Mouse (Mus musculus) stomach, embryonic 16.5 days (tissue): Measurements from ENCODE around the gene Nectin1. TPM values are rescaled to one million over a fixed set of nuclear protein-coding genes. Genes with fewer than 3 reads are reported as not detected.

Experiments used
- ATAC-seq: fragments of 200-750 bp; cut with Nextera tagmentation; 2 replicates; pipeline ENCODE4 v1.8.0; 2017; ENCODE audit warnings: moderate number of reproducible peaks, moderate TSS enrichment; ENCODE audit not compliant: insufficient read depth, low FRiP score
- H3K27ac ChIP-seq: fragments of 300-500 bp; sonication (generic); 2 replicates; pipeline ENCODE4 v1.5.1; 2014; ENCODE audit warnings: low read length
- H3K27me3 ChIP-seq: fragments of 300-500 bp; sonication (generic); 2 replicates; pipeline ENCODE4 v1.6.1; 2014; ENCODE audit warnings: low read length, control low read depth, mixed read lengths; ENCODE audit not compliant: control insufficient read depth, insufficient read depth
- H3K36me3 ChIP-seq: fragments of 300-500 bp; sonication (generic); 2 replicates; pipeline ENCODE4 v1.6.1; 2014; ENCODE audit warnings: low read length; ENCODE audit not compliant: control insufficient read depth, insufficient read depth
- H3K4me1 ChIP-seq: fragments of 300-500 bp; sonication (generic); 2 replicates; pipeline ENCODE4 v1.6.1; 2014; ENCODE audit warnings: low read length, control low read depth, mixed read lengths; ENCODE audit not compliant: control insufficient read depth, insufficient read depth
- H3K4me2 ChIP-seq: fragments of 300-500 bp; sonication (generic); 2 replicates; pipeline ENCODE4 v1.6.1; 2014; ENCODE audit warnings: low read depth, low read length, mixed read lengths
- H3K4me3 ChIP-seq: fragments of 300-500 bp; sonication (generic); replicated peaks from 2 replicates; pipeline ENCODE4 v1.5.1; 2014; ENCODE audit warnings: mild to moderate bottlenecking, low read length
- H3K9ac ChIP-seq: fragments of 300-500 bp; sonication (generic); 2 replicates; pipeline ENCODE4 v1.6.1; 2014; ENCODE audit warnings: low read length
- H3K9me3 ChIP-seq: fragments of 300-500 bp; sonication (generic); replicated peaks from 2 replicates; pipeline ENCODE4 v1.6.1; 2016; ENCODE audit warnings: low read length, control low read depth; ENCODE audit not compliant: control insufficient read depth
- WGBS: fragments of 180-500 bp; shearing (Covaris S2); extraction: QIAGEN DNeasy Blood & Tissue Kit; methylation state at CpG from one replicate; pipeline ENCODE4 v1.1.7; 2014; 5-methylcytosine and 5-hydroxymethylcytosine counted together
- polyA plus RNA-seq: library from polyadenylated mRNA; unstranded; fragments of >200 nt; fragmentation: Nextera tagmentation; extraction: Ambion mirVana; gene quantifications from 2 replicates; pipeline ENCODE4 v1.2.1, GENCODE M21; 2015

Gene Nectin1
- polyA plus RNA-seq, 1 experiment from 2014 or later: 8.9 TPM

GRCm38 (mm10) chr9:43768779-43769178 lies 25.0 kb downstream of the Nectin1 start:
- Histone ChIP-seq H3K9me3 (no peaks in the 10 kb centered on the region; the same call in 1 of the 2 replicates), H3K4me1 (no peaks in the 10 kb centered on the region), H3K4me3 (no peak overlapping the region), H3K36me3 (no peaks in the 10 kb centered on the region), H3K4me2 (no peak overlapping the region), H3K9ac (no peak overlapping the region), H3K27ac (no peak overlapping the region), H3K27me3 (no peaks in the 10 kb centered on the region)
- WGBS: 32% methylated on average over 4 of the region's 4 CpGs
- ATAC-seq: no peak

- no peak for ATAC-seq
- 0 out of 2 replicates have a peak, but pooled peaks cover 3% of the 10 kb centered on the region for H3K4me1 ChIP-seq
- no peaks in the 10 kb centered on the region for H3K27me3 ChIP-seq
- H3K4me2 ChIP-seq: no peak overlapping the region
- no peak overlapping the region for H3K4me3 ChIP-seq
- peak overlapping the region; percentile 35; the same call in 1 of the 2 replicates for H3K27ac ChIP-seq
- no peaks in the 10 kb centered on the region for H3K36me3 ChIP-seq
- H3K9ac ChIP-seq: no peak overlapping the region
- H3K9me3 ChIP-seq: no peaks in the 10 kb centered on the region
- 80% methylated on average over 7 of the region's 7 CpGs for WGBS
Observed at GRCm38 (mm10) chr9:43769228-43769627, 25.4 kb downstream of the Nectin1 start.

- no peak for ATAC-seq
- Histone ChIP-seq H3K36me3 (no peaks in the 10 kb centered on the region), H3K4me1 (0 out of 2 replicates have a peak, but pooled peaks cover 5% of the 10 kb centered on the region), H3K4me2 (no peak overlapping the region), H3K9ac (no peak overlapping the region), H3K4me3 (no peak overlapping the region), H3K9me3 (no peaks in the 10 kb centered on the region), H3K27ac (peak overlapping the region; percentile 81), H3K27me3 (no peaks in the 10 kb centered on the region)
- 69% methylated on average over 4 of the region's 4 CpGs for WGBS
Observed at GRCm38 (mm10) chr9:43769940-43770339, 26.2 kb downstream of the Nectin1 start.

GRCm38 (mm10) chr9:43771041-43771440 lies 27.3 kb downstream of the Nectin1 start:
- H3K4me2 ChIP-seq: no peak overlapping the region
- H3K27ac ChIP-seq: peak overlapping the region; percentile 81
- WGBS: 90% methylated on average over 1 of the region's 1 CpGs
- no peaks in the 10 kb centered on the region for H3K27me3 ChIP-seq
- no peaks in the 10 kb centered on the region for H3K9me3 ChIP-seq
- 0 out of 2 replicates have a peak, but pooled peaks cover 5% of the 10 kb centered on the region for H3K4me1 ChIP-seq
- no peak overlapping the region for H3K4me3 ChIP-seq
- no peak overlapping the region for H3K9ac ChIP-seq
- ATAC-seq: no peak
- H3K36me3 ChIP-seq: no peaks in the 10 kb centered on the region

GRCm38 (mm10) chr9:43772460-43772859 lies 28.7 kb downstream of the Nectin1 start:
- Histone ChIP-seq H3K9ac (no peak overlapping the region), H3K36me3 (no peaks in the 10 kb centered on the region), H3K4me3 (no peak overlapping the region), H3K9me3 (no peaks in the 10 kb centered on the region), H3K4me2 (no peak overlapping the region), H3K27me3 (no peaks in the 10 kb centered on the region), H3K27ac (peak overlapping the region; percentile 81), H3K4me1 (0 out of 2 replicates have a peak, but pooled peaks cover 5% of the 10 kb centered on the region)
- ATAC-seq: no peak
- 79% methylated on average over 6 of the region's 6 CpGs for WGBS

- peak overlapping the region; percentile 38; the same call in 1 of the 2 replicates for H3K9ac ChIP-seq
- H3K36me3 ChIP-seq: no peaks in the 10 kb centered on the region
- no peak overlapping the region for H3K4me2 ChIP-seq
- peak; percentile 71 for ATAC-seq
- H3K4me1 ChIP-seq: peaks cover 8% of the 10 kb centered on the region; the same call in 1 of the 2 replicates
- no peaks in the 10 kb centered on the region for H3K9me3 ChIP-seq
- H3K27ac ChIP-seq: peak overlapping the region; percentile 81
- no peak overlapping the region for H3K4me3 ChIP-seq
- 69% methylated on average over 2 of the region's 2 CpGs for WGBS
- H3K27me3 ChIP-seq: no peaks in the 10 kb centered on the region
Observed at GRCm38 (mm10) chr9:43773521-43773920, 29.7 kb downstream of the Nectin1 start.

- Histone ChIP-seq H3K36me3 (no peaks in the 10 kb centered on the region), H3K4me2 (no peak overlapping the region), H3K4me3 (no peak overlapping the region), H3K9me3 (no peaks in the 10 kb centered on the region), H3K4me1 (peaks cover 8% of the 10 kb centered on the region; the same call in 1 of the 2 replicates), H3K27me3 (no peaks in the 10 kb centered on the region), H3K27ac (peak overlapping the region; percentile 36; the same call in 1 of the 2 replicates), H3K9ac (peak overlapping the region; percentile 23; the same call in 1 of the 2 replicates)
- WGBS: 76% methylated on average over 5 of the region's 5 CpGs
- ATAC-seq: no peak
Observed at GRCm38 (mm10) chr9:43774427-43774826, 30.6 kb downstream of the Nectin1 start.

- Histone ChIP-seq H3K27ac (peak overlapping the region; percentile 85; the same call in 1 of the 2 replicates), H3K9ac (no peak overlapping the region)
- WGBS: 83% methylated on average over 3 of the region's 3 CpGs
Observed at GRCm38 (mm10) chr9:43776231-43776630, 32.4 kb downstream of the Nectin1 start.

GRCm38 (mm10) chr9:43777362-43778360 lies 33.9 kb downstream of the Nectin1 start:
- Histone ChIP-seq H3K27me3 (no peaks in the 10 kb centered on the region), H3K4me3 (no peak overlapping the region), H3K36me3 (no peaks in the 10 kb centered on the region), H3K9ac (peak overlapping the region; percentile 52), H3K4me1 (peaks cover 18% of the 10 kb centered on the region; the same call in 1 of the 2 replicates), H3K9me3 (no peaks in the 10 kb centered on the region), H3K4me2 (no peak overlapping the region), H3K27ac (peak overlapping the region; percentile 85)
- ATAC-seq: peak; percentile 57; the same call in 1 of the 2 replicates
- WGBS: 70% methylated on average over 16 of the region's 16 CpGs

More at GRCm38 (mm10) chr9:43776231-43776630, 32.4 kb downstream of the Nectin1 start:
- H3K27me3 ChIP-seq: no peaks in the 10 kb centered on the region
- no peaks in the 10 kb centered on the region for H3K36me3 ChIP-seq
- no peak overlapping the region for H3K4me2 ChIP-seq
- no peak overlapping the region for H3K4me3 ChIP-seq
- no peak for ATAC-seq
- H3K4me1 ChIP-seq: peaks cover 12% of the 10 kb centered on the region; the same call in 1 of the 2 replicates
- H3K9me3 ChIP-seq: no peaks in the 10 kb centered on the region
